Mouse (Mus musculus): Measurements from ENCODE around the gene Kcp.

- TF ChIP-seq CTCF (IDR thresholded peaks at IDR 0.05; ENCODE audit: control insufficient read depth, insufficient read depth, insufficient read length) (no peak), FOSL1 (IDR thresholded peaks at IDR 0.05; ENCODE audit: insufficient read depth, low read length, poor library complexity, severe bottlenecking) (no peak), CEBPB (IDR thresholded peaks at IDR 0.05; ENCODE audit: low read depth) (no peak)
These were observed 79.6 kb downstream of the Kcp start for GRCm38 (mm10) chr6:29428171-29428570.

Measured in C2C12 (cell line).